Mouse (Mus musculus) liver (tissue): ENCODE measurements around the gene Mfsd6l.

Experiments
- DNase-seq: peaks from one replicate; pipeline ENCODE4 v3.0.0-alpha.2; 2020; ENCODE audit warnings: mixed read lengths

The Mfsd6l gene

GRCm38 (mm10) chr11:68555918-68556584 lies at the start of gene Mfsd6l:
Gene Mfsd6l (plus strand): TSS chr11:68556186.
- DNase-seq = peak; percentile 17

GRCm38 (mm10) chr11:68507246-68507645 lies 48.7 kb upstream of the Mfsd6l start:
- no peak for DNase-seq

- DNase-seq = no peak
Observed at GRCm38 (mm10) chr11:68508619-68509018, 47.4 kb upstream of the Mfsd6l start.

GRCm38 (mm10) chr11:68509194-68509593 lies 46.8 kb upstream of the Mfsd6l start:
- DNase-seq = no peak

DNA sequence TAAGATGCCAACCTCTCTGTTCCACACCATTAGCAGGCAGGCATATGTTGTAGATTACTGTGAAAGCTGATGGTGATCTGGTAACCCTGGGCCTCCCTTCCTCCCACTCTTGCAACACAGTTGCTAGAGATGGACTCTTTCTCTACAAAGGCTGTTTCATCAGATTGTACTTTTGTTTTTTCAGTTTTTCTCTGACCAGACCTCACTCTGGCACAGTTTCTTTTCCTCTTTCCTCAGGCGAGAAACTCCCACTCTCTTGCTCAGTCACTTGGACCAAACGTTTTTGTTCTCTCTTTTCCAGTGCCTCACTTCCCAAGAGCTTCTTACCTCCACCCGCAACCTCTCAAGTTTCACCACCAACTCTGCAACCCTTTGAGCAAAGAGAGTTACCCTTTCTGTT lies 42.0 kb upstream of the Mfsd6l start:
- DNase-seq = no peak

DNA sequence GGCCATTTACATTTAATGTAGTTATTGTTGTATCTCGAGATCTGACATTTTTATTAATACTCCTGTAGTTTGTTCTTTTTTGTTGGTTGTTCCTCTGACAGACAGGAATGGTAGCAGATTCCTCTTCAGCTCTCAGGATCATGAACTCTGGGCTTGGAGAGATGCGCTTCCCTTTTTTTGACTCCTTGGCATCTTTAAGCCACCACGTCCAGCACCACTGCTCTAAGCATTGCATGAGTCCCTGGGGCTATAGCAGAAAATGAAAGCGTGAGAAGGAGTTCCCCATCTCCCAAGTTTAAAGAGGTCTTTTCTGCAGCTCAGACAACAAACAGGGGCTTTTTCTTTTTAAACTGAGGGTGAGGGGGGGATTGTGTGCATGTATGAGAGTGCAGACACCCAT lies 36.6 kb upstream of the Mfsd6l start:
- DNase-seq = no peak

DNA sequence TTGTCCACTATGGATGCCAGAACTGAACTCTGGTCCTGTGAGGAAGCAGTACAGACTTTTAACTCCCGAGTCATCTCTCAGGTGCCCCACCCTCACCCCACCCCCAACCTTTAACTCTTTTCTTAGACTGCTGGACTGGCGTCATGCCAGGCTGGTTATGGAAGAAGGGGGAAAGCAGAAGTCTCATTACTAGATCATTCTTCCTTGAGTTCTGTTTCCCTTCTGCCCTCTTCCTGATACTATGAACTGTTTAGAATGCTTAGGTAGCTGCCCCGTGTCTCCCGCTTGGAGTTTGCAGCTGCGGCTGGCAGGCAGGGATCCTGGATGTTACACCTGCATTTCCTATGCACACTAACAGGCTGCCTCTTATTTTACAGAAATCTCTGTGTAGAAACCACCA lies 36.2 kb upstream of the Mfsd6l start:
- DNase-seq = no peak

- DNase-seq = no peak
Observed at GRCm38 (mm10) chr11:68520439-68520838, 35.5 kb upstream of the Mfsd6l start.

DNA sequence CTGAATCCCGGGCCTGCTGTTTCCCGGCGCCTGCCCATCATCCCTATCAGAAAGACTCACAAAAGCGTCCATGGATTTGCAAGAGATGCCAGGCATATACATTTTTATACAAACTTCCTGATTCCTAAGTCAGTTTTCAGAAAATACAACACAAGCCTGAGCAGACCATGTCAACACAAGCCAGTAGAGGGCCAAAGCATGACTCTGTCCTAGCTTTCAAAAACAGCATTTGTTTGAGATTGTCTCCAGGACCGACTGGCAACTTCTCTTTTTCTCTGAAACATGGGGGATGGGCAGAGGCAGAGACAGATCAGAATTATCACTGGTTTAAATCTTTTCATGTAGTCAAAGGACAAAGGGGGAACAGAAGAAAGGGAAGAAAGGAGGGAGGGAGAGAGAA lies 34.6 kb upstream of the Mfsd6l start:
- no peak for DNase-seq

GRCm38 (mm10) chr11:68526441-68526840 lies 29.5 kb upstream of the Mfsd6l start:
- DNase-seq = no peak

GRCm38 (mm10) chr11:68531066-68531806 lies 24.8 kb upstream of the Mfsd6l start:
- DNase-seq = peak; percentile 36

DNA sequence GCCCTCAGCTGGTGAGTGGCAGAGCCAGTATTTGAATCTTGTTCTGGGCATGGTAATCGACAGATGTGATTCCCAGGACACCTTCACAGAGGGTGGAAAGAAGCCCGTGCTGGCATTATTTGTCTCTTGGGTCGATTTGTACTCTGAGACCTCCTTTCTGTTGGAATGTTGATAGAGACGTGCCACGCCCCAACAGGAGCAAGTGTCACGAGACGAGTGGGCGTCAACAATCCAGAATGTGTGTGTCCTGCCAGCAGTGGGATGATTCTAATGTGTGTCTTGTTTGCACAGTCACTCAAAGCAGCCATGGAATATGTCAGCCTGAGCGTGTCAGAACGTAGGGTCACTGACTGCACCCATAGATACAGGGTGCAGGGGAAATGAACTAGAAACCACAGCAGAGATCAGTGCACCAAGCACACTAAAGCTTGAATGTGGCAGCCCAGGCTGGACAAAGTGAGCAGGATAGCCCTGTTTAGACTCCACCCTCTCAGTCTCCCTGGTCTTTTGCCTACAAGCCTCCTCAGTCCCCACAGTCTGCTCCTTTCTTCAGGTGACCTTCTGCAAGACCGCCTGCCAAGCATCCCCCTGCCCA lies 23.9 kb upstream of the Mfsd6l start:
- no peak for DNase-seq

DNA sequence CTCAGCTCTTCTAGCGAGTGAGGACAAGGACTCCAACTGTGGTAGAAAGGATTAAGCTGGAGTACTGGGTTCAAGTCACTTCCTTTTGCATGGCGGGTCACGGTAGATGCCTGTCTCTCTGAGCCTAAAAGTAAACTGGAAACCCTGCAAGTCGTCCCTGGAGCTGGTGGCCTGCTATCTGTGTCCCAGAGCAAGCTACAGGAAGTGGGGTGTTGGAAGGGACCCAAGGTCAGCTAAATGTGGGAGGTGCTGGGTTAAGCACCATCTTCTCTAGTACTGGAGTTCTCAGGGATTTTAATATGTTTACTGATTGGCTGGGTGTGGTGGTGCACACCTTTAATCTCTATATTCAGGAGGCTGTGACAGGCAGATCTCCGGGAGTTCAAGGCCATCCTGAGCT lies 23.2 kb upstream of the Mfsd6l start:
- no peak for DNase-seq

- no peak for DNase-seq
Observed at GRCm38 (mm10) chr11:68533971-68534475, 22.0 kb upstream of the Mfsd6l start.

- no peak for DNase-seq
Observed at GRCm38 (mm10) chr11:68536026-68536425, 20.0 kb upstream of the Mfsd6l start.

GRCm38 (mm10) chr11:68536465-68536864 lies 19.5 kb upstream of the Mfsd6l start:
- no peak for DNase-seq

DNA sequence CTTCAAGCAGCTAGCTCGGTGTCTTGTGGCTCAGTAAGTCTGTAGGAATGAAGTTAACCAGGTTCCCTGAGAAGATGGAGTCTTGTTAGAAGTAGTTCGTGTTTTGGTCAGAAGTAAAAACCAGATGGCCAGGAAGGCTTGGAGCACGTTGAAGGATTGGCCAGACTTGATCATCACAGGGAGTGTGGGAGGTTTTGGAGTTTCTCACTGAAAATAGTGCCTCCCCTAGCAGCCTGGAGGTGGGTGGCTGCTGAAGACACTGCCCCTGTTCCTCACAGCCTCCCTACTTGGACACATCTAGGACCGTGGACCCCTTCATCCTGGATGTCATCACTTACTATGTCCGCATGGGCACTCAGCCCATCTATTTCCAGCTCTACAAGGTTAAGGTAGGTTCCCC lies 16.4 kb upstream of the Mfsd6l start:
- no peak for DNase-seq

DNA sequence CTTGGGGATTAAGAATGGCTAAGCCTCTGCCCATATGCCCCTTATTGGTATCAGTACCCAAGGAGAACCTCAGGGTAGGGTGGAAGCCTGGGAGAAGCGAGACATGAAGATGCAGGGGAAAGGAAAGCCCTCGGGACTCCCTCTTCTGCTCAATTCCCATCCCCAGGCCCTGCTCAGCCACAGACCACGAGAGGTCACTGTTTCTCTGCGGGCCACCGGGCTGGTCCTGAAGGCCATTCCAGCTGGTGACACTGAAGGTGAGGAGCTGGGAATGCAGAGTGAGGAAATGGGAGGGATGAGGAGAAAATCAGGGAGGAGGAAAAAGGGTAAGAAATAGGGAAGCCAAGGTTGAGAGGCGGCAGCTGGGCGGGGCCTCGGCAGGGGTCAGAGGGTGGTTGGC lies 11.4 kb upstream of the Mfsd6l start:
- DNase-seq = peak; percentile 18

DNA sequence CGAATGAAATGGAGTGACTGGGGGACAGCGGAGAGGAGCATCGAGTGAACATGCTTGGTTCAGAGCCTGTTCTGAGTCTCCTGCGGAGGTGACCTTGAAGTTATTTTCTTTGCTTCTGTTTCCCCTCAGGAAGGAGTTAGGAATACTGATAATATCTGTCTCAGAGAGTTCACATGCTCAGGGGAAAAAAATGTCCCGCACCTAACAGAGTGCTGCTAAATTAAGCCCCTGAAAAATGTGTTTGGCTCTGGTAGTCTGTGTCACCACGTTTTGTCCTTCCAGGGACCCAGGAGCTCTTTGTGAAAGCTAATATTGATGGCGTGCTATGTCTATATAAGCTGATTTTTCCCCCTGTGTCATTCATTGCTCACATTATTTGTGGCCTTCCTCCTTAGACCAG lies 10.8 kb upstream of the Mfsd6l start:
- DNase-seq = no peak

GRCm38 (mm10) chr11:68545682-68546222 lies 10.2 kb upstream of the Mfsd6l start:
- DNase-seq = no peak

GRCm38 (mm10) chr11:68547484-68547883 lies 8.5 kb upstream of the Mfsd6l start:
- no peak for DNase-seq

GRCm38 (mm10) chr11:68549597-68549996 lies 6.4 kb upstream of the Mfsd6l start:
- no peak for DNase-seq

GRCm38 (mm10) chr11:68550358-68550757 lies 5.6 kb upstream of the Mfsd6l start:
- DNase-seq = no peak
